8 mouse cellular contexts compared by ENCODE assay signal in genomic region chr13:48544391-48544790, GRCm38 (mm10). TPM values are rescaled to one million over a fixed set of nuclear protein-coding genes. Genes with fewer than 3 reads are reported as not detected.
DNase-seq lines count a peak whose midpoint lies in the region; ATAC-seq and TF ChIP-seq lines count a peak whose summit lies in the region.

No protein-coding gene starts in this region.

- TF ChIP-seq CTCF in layer of hippocampus, adult 2 months (conservative IDR thresholded peaks at IDR 0.05), result no peak

- no peak for ATAC-seq in embryonic facial prominence, embryonic 15.5 days (ENCODE audit: insufficient number of reproducible peaks, low FRiP score, low TSS enrichment, low read depth)
- ATAC-seq in neural tube, embryonic 13.5 days (ENCODE audit: low read depth), result no peak

- H3K9me3 ChIP-seq in embryonic facial prominence, embryonic 15.5 days (replicated peaks), result no peaks in the 10 kb centered on the region
- no peaks in the 10 kb centered on the region for H3K9me3 ChIP-seq in limb, embryonic 10.5 days (replicated peaks)
- H3K9me3 ChIP-seq in neural tube, embryonic 13.5 days, result no peaks in the 10 kb centered on the region

- no peak overlapping the region for H3K9ac ChIP-seq in embryonic facial prominence, embryonic 15.5 days
- no peak overlapping the region for H3K9ac ChIP-seq in neural tube, embryonic 13.5 days

- H3K4me2 ChIP-seq in embryonic facial prominence, embryonic 15.5 days (replicated peaks), result peak overlapping the region; percentile 51
- H3K4me2 ChIP-seq in neural tube, embryonic 13.5 days, result peak overlapping the region; percentile 79

- H3K27me3 ChIP-seq in embryonic facial prominence, embryonic 15.5 days, result no peaks in the 10 kb centered on the region
- H3K27me3 ChIP-seq in limb, embryonic 10.5 days (ENCODE audit: low read depth, poor library complexity, severe bottlenecking), result no peaks in the 10 kb centered on the region
- no peaks in the 10 kb centered on the region for H3K27me3 ChIP-seq in neural tube, embryonic 13.5 days

- no peak overlapping the region for H3K27ac ChIP-seq in layer of hippocampus, adult 2 months
- H3K27ac ChIP-seq in embryonic facial prominence, embryonic 15.5 days (replicated peaks), result no peak overlapping the region
- no peak overlapping the region for H3K27ac ChIP-seq in limb, embryonic 10.5 days
- H3K27ac ChIP-seq in neural tube, embryonic 13.5 days (replicated peaks), result no peak overlapping the region

- H3K4me1 ChIP-seq in embryonic facial prominence, embryonic 15.5 days, result peaks cover 28% of the 10 kb centered on the region
- peaks cover 18% of the 10 kb centered on the region for H3K4me1 ChIP-seq in limb, embryonic 10.5 days
- peaks cover 48% of the 10 kb centered on the region for H3K4me1 ChIP-seq in neural tube, embryonic 13.5 days (replicated peaks)

- no peaks in the 10 kb centered on the region for H3K36me3 ChIP-seq in embryonic facial prominence, embryonic 15.5 days
- H3K36me3 ChIP-seq in limb, embryonic 10.5 days, result no peaks in the 10 kb centered on the region
- no peaks in the 10 kb centered on the region for H3K36me3 ChIP-seq in neural tube, embryonic 13.5 days

- peak overlapping the region; percentile 98; the same call in 1 of the 2 replicates for H3K4me3 ChIP-seq in layer of hippocampus, adult 2 months
- H3K4me3 ChIP-seq in embryonic facial prominence, embryonic 15.5 days (replicated peaks), result peak overlapping the region; percentile 89
- H3K4me3 ChIP-seq in limb, embryonic 10.5 days, result peak overlapping the region; percentile 81
- peak overlapping the region; percentile 96; the same call in 1 of the 2 replicates for H3K4me3 ChIP-seq in neural tube, embryonic 13.5 days

- no peak for DNase-seq in layer of hippocampus, adult 2 months (ENCODE audit: low spot score in 2 of 2)
- no peak for DNase-seq in layer of hippocampus, adult 11-12 months (ENCODE audit: low spot score)
- DNase-seq in limb, embryonic 10.5 days (ENCODE audit: low spot score), result no peak
- no peak for DNase-seq in cerebellum, adult 9-11 months
- no peak for DNase-seq in cerebellum, adult 9-10 months
- no peak for DNase-seq in kidney, adult 9 months

RNA-seq across cellular contexts. Expression of gene A830005F24Rik, which starts 31.0 kb away (rescaled TPM):
- 1 to 10 TPM; 2.2 to 2.5 TPM for total RNA-seq in layer of hippocampus, adult 2 months (2021)
- 1.5 and 1.7 TPM in 2 replicates for polyA plus RNA-seq in embryonic facial prominence, embryonic 15.5 days (2015; fragmentation: Nextera tagmentation; extraction: Ambion mirVana)
- polyA plus RNA-seq in limb, embryonic 10.5 days (2016; fragmentation: Nextera tagmentation; extraction: Ambion mirVana), result 2.4 TPM in 2 replicates
- polyA plus RNA-seq in neural tube, embryonic 13.5 days (2015; fragmentation: Nextera tagmentation; extraction: Ambion mirVana), result 4.0 and 4.8 TPM in 2 replicates

RNA-seq across cellular contexts. Expression of gene Zfp169, which starts 31.1 kb away (rescaled TPM):
- total RNA-seq in layer of hippocampus, adult 2 months (2021), result 10 to 100 TPM; 21.5 to 24.7 TPM
- polyA plus RNA-seq in embryonic facial prominence, embryonic 15.5 days (2015; fragmentation: Nextera tagmentation; extraction: Ambion mirVana), result 4.0 and 4.9 TPM in 2 replicates
- polyA plus RNA-seq in limb, embryonic 10.5 days (2016; fragmentation: Nextera tagmentation; extraction: Ambion mirVana), result 3.3 and 5.1 TPM in 2 replicates
- polyA plus RNA-seq in neural tube, embryonic 13.5 days (2015; fragmentation: Nextera tagmentation; extraction: Ambion mirVana), result 4.8 and 5.4 TPM in 2 replicates
